Mouse (Mus musculus): ENCODE results near the gene Slc7a11.

GRCm38 (mm10) chr3:49910922-49911321, 532.5 kb downstream of the Slc7a11 start:
- TF ChIP-seq POLR2A (IDR thresholded peaks at IDR 0.05; ENCODE audit: borderline replicate concordance, extremely low read depth, insufficient read depth, insufficient read length, poor library complexity, severe bottlenecking) (no peak), CTCF (IDR thresholded peaks at IDR 0.05; ENCODE audit: borderline replicate concordance, extremely low read depth, insufficient read depth, insufficient read length) (no peak)

Measured in brain, embryonic 14.5 days (tissue).